Mouse (Mus musculus) megakaryocyte, embryonic 14.5 days (primary cell): ENCODE results near the gene Cd320. TPM values are rescaled to one million over a fixed set of nuclear protein-coding genes. Genes with fewer than 3 reads are reported as not detected.
"Not testable (repeated sequence)": the region's sequence is repeated elsewhere in the genome, so short reads cannot be mapped to it uniquely, and the experiment has no call there.

Experiments
- H3K27me3 ChIP-seq: replicated peaks from 2 replicates; pipeline ENCODE3; 2012; ENCODE audit warnings: inconsistent platforms
- H3K36me3 ChIP-seq: replicated peaks from 2 replicates; pipeline ENCODE3; 2012; ENCODE audit warnings: low read length, inconsistent platforms, mixed read lengths
- H3K4me1 ChIP-seq: 2 replicates; pipeline ENCODE4 v1.6.1; 2012; ENCODE audit warnings: inconsistent platforms
- H3K4me3 ChIP-seq: replicated peaks from 2 replicates; pipeline ENCODE3; 2012; ENCODE audit warnings: moderate library complexity, mild to moderate bottlenecking, inconsistent platforms
- H3K9me3 ChIP-seq: 2 replicates; pipeline ENCODE4 v1.6.1; 2012; ENCODE audit warnings: inconsistent platforms
- FLI1 ChIP-seq: IDR thresholded peaks from 2 replicates; pipeline ENCODE4 v1.6.1; 2012; ENCODE audit warnings: low read length, inconsistent platforms, mixed read lengths
- GATA1 ChIP-seq: IDR thresholded peaks from 3 replicates; pipeline ENCODE4 v1.6.1; 2012; ENCODE audit warnings: mixed read lengths, low read length, inconsistent platforms, borderline replicate concordance
- polyA plus RNA-seq: library from polyadenylated mRNA; stranded (reverse); fragments of >175 nt; gene quantifications from 2 replicates; pipeline ENCODE4 v1.2.3, GENCODE M21; 2012; ENCODE audit warnings: low replicate concordance; ENCODE audit not compliant: insufficient read depth

Gene Cd320
- polyA plus RNA-seq, 1 experiment = 16.0 TPM

- TF ChIP-seq GATA1 (no peak), FLI1 (no peak)
- no peak overlapping the region for H3K4me3 ChIP-seq
- no peaks in the 10 kb centered on the region for H3K36me3 ChIP-seq
- H3K27me3 ChIP-seq = no peaks in the 10 kb centered on the region
- no peaks in the 10 kb centered on the region for H3K9me3 ChIP-seq
- H3K4me1 ChIP-seq = peaks cover 20% of the 10 kb centered on the region
Measured at GRCm38 (mm10) chr17:33892429-33892828, 49.5 kb downstream of the Cd320 start.

- not testable (repeated sequence) for H3K27me3 ChIP-seq, H3K4me3 ChIP-seq, H3K9me3 ChIP-seq, H3K36me3 ChIP-seq
- peaks cover 17% of the 10 kb centered on the region for H3K4me1 ChIP-seq
Measured at GRCm38 (mm10) chr17:33893011-33893410, 50.1 kb downstream of the Cd320 start.

- H3K4me3 ChIP-seq = no peak overlapping the region
- no peaks in the 10 kb centered on the region for H3K9me3 ChIP-seq
- TF ChIP-seq GATA1 (no peak), FLI1 (no peak)
- H3K36me3 ChIP-seq = no peaks in the 10 kb centered on the region
- peaks cover 20% of the 10 kb centered on the region for H3K4me1 ChIP-seq
- no peaks in the 10 kb centered on the region for H3K27me3 ChIP-seq
Measured at GRCm38 (mm10) chr17:33897114-33897794, 54.4 kb downstream of the Cd320 start.

GRCm38 (mm10) chr17:33898193-33898592 is 55.3 kb downstream of the Cd320 start:
- not testable (repeated sequence) for H3K4me3 ChIP-seq, H3K9me3 ChIP-seq
- H3K4me1 ChIP-seq = peaks cover 27% of the 10 kb centered on the region

More at GRCm38 (mm10) chr17:33898193-33898592, 55.3 kb downstream of the Cd320 start:
- H3K27me3 ChIP-seq, H3K36me3 ChIP-seq: not testable (repeated sequence)

Other genes starting within 250 kb of the Cd320 start
- 135 and 166 TPM in 2 replicates for gene Zfp414, start 214.0 kb upstream of the Cd320 start, polyA plus RNA-seq
- gene Pram1, start 205.0 kb upstream of the Cd320 start, polyA plus RNA-seq = 1.9 and 3.6 TPM in 2 replicates
- 70.4 and 414 TPM in 2 replicates for gene Hnrnpm, start 156.2 kb upstream of the Cd320 start, polyA plus RNA-seq
- 77.9 and 126 TPM in 2 replicates for gene March2, start 124.4 kb upstream of the Cd320 start, polyA plus RNA-seq
- 140 and 309 TPM in 2 replicates for gene Rab11b, start 82.6 kb upstream of the Cd320 start, polyA plus RNA-seq
- 0.59 and 1.5 TPM in 2 replicates for gene Angptl4, start 61.3 kb upstream of the Cd320 start, polyA plus RNA-seq
- 3.8 and 3.9 TPM in 2 replicates for gene Kank3, start 32.6 kb upstream of the Cd320 start, polyA plus RNA-seq
- 840 and 6,431 TPM in 2 replicates for gene Rps28, start 18.5 kb upstream of the Cd320 start, polyA plus RNA-seq
- 1,277 and 1,645 TPM in 2 replicates for gene Ndufa7, start 18.5 kb upstream of the Cd320 start, polyA plus RNA-seq
- not detected in 2 replicates for gene Gm7029, start 30.7 kb downstream of the Cd320 start, polyA plus RNA-seq
- gene Kifc1, start 47.6 kb downstream of the Cd320 start, polyA plus RNA-seq = 9.8 and 31.7 TPM in 2 replicates
- not detected in 2 replicates for gene Platr17, start 62.0 kb downstream of the Cd320 start, polyA plus RNA-seq
- 11.0 and 20.0 TPM in 2 replicates for gene Daxx, start 66.3 kb downstream of the Cd320 start, polyA plus RNA-seq
- gene Tapbp, start 72.8 kb downstream of the Cd320 start, polyA plus RNA-seq = 362 and 606 TPM in 2 replicates
- 45.3 and 51.7 TPM in 2 replicates for gene Zbtb22, start 72.8 kb downstream of the Cd320 start, polyA plus RNA-seq
- 90.4 and 221 TPM in 2 replicates for gene Rgl2, start 86.5 kb downstream of the Cd320 start, polyA plus RNA-seq
- 39.4 and 269 TPM in 2 replicates for gene Pfdn6, start 97.3 kb downstream of the Cd320 start, polyA plus RNA-seq
- 58.7 and 64.2 TPM in 2 replicates for gene Wdr46, start 97.6 kb downstream of the Cd320 start, polyA plus RNA-seq
- 15.5 and 19.7 TPM in 2 replicates for gene B3galt4, start 108.4 kb downstream of the Cd320 start, polyA plus RNA-seq
- 75.8 and 138 TPM in 2 replicates for gene Vps52, start 112.7 kb downstream of the Cd320 start, polyA plus RNA-seq
- gene Rps18, start 112.9 kb downstream of the Cd320 start, polyA plus RNA-seq = 17.5 and 129 TPM in 2 replicates
- gene H2-K1, start 157.3 kb downstream of the Cd320 start, polyA plus RNA-seq = 144 and 307 TPM in 2 replicates
- gene Ring1, start 181.6 kb downstream of the Cd320 start, polyA plus RNA-seq = 5.3 and 24.9 TPM in 2 replicates
- gene H2-Ke6, start 185.0 kb downstream of the Cd320 start, polyA plus RNA-seq = 12.4 and 22.2 TPM in 2 replicates
- gene Slc39a7, start 188.6 kb downstream of the Cd320 start, polyA plus RNA-seq = 63.6 and 95.7 TPM in 2 replicates
- 66.5 and 117 TPM in 2 replicates for gene Rxrb, start 188.7 kb downstream of the Cd320 start, polyA plus RNA-seq
- gene Col11a2, start 196.3 kb downstream of the Cd320 start, polyA plus RNA-seq = 19.6 and 36.5 TPM in 2 replicates
- 9.5 and 12.1 TPM in 2 replicates for gene H2-Oa, start 249.2 kb downstream of the Cd320 start, polyA plus RNA-seq